Mouse (Mus musculus): ENCODE data around the gene Htr5a.

The Htr5a gene

DNA sequence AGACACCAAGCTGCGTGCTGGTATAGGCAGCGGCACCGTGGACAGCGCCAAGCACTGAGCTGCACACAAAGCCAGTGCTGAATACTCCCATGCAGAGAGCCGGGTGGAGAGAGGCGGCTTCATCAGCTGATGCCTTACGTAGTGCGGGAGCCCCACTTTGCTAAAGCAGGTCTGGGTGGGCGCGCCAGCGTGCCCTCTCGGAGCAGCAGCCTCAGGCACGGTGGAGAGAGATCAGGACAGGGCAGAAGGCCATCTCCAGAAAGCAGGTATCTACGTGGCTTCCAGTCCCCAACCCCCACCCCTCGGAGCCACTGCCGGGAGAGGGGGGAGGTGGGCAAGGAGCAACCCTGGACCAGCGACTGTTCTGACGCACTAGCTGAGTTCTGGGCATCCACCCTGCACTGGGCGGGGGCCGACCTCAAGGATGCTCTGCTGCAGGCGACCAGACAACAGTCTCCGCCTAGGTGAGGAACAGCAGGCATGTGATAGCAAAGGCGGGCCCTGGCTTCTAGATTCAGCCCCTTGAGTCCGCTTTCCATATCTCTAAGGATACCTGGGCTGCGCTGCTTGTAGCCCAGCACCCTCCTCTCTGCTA is at the start of gene Htr5a:
Htr5a (plus strand) TSS at position 449 of the 595 bp plus-strand sequence.
- peak; percentile 73 to 74 for DNase-seq (ENCODE audit: low spot score in 2 of 2)

- no peak for DNase-seq (ENCODE audit: low spot score in 2 of 2)
These were observed 49.8 kb upstream of the Htr5a start for GRCm38 (mm10) chr5:27792173-27792470.

DNA sequence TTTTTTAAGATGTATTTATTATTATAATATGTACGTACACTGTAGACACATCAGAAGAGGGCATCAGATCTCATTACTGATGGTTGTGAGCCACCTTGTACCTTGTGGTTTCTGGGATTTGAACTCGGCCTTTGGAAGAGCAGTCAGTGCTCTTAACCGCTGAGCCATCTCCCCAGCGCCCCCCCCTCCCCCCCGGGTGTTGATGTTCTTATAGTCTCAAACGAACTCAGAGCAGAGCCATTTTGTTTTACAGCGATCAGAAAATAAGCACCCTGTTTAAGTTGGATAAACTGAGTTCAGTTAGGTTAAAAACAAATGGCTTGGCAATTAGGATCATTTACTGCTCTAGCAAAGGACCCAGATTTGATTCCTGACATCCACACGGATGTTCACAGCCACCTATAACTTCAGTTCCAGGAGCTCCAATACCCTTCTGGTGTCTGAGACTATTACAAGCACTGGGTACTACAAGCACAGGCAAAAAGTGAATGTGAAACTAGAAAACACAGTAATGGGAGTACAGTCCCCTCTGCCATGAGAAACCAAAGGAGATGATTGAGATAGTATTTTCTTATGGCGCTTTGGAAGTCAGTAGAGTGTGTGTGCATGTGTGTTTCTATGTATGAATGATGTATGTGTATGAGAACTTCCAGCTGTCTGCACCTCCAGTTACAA is 49.3 kb upstream of the Htr5a start:
- no peak for DNase-seq (ENCODE audit: low spot score in 2 of 2)

DNA sequence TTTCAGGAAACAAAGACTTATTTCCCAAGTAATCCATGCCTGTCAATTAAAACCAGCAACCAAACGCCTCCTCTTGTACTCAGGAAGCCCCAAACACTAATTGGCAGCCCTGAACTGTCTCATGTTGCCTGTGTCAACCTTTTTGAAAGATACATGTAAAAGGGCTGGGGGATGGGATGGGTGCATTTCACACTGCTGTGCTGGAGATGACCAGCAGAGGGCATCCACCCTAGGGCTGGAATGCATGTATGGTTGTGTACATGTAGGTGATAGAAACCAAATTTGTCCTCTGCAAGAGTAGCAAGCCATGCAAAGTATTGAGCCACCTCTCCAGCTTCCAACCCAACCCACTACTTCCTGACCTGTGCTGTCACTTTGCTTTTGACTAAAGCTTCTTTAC is 48.0 kb upstream of the Htr5a start:
- DNase-seq (ENCODE audit: low spot score in 2 of 2): peak; percentile 82 to 86

- no peak for DNase-seq (ENCODE audit: low spot score in 2 of 2)
These were observed 27.7 kb upstream of the Htr5a start for GRCm38 (mm10) chr5:27814282-27814681.

DNA sequence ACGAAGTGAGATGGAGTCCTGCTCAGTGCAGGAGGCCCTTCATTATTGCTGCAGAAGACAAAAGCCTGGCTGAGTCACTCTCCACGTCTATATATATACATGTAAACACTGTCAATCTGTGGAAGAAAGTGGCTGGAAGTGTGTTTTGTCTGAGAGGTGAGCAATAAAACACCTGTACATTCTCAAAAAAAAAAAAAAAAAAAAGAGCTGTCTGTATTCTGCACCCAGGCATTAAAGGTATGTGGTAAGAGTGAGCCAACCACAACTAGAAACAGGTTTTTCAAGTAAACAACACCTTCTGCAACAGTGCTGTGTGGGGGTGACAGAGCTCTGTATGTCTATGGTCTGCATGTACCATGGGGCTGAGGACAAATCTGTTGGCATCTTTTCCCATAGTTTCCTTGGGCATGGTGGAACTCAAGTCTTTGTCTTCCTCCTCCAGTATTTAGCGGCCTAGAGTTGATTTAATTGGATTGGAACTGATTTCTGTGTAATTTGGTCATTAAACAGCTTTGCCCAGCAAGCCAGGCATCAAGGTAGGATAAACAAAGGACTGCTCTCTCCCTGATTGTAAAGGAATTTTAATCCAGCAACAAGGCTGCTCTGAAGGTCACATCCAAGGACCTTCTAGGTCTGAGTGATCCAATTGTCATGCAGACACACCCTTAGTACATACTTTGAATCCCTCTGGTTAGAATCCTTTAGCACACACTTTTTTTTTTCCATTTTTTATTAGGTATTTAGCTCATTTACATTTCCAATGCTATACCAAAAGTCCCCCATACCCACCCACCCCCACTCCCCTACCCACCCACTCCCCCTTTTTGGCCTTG is 22.9 kb upstream of the Htr5a start:
- DNase-seq (ENCODE audit: low spot score in 2 of 2): no peak

- DNase-seq (ENCODE audit: low spot score in 2 of 2): no peak
These were observed 20.8 kb upstream of the Htr5a start for GRCm38 (mm10) chr5:27821161-27821560.

DNA sequence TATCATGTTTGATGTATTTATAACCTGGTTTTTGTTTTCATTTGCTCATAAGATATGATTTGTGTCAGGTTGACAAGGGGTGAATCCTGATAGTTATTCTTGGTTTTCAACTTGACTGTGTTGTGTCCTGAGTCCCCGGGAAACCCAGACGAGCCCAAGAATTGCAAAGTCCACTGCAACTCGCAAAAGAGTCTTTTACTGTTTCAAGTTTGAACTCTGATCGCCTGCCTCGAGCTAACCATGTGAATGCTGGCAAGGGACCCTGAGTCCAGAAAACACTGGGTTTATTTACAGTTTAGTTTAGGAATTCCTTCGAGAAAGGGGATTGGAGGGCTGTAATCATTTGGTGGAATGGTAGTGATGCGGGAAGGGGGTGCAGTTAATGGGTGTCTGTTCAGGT is 14.0 kb upstream of the Htr5a start:
- no peak for DNase-seq (ENCODE audit: low spot score in 2 of 2)

GRCm38 (mm10) chr5:27835096-27835495 is 6.9 kb upstream of the Htr5a start:
- no peak for DNase-seq (ENCODE audit: low spot score in 2 of 2)

DNA sequence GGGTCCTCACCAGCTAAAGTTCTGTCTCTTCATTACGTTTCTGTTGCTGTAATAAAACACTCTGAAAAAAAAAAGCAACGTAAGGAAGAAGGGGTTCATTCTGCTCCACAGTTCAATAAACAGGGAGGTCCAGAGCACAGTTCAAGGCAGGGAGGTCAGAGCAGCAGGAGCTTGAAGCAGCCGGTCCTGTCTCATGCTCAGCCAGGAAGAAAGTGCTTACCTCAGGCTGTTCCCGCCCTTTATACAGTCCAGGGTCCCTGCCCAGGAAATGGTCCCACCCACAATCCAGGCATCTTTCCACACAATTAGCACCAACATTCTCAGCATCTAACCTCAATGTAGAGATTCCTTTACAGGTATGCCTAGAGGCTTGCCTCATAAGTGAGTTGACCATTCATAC is 3.9 kb upstream of the Htr5a start:
- no peak for DNase-seq (ENCODE audit: low spot score in 2 of 2)

DNA sequence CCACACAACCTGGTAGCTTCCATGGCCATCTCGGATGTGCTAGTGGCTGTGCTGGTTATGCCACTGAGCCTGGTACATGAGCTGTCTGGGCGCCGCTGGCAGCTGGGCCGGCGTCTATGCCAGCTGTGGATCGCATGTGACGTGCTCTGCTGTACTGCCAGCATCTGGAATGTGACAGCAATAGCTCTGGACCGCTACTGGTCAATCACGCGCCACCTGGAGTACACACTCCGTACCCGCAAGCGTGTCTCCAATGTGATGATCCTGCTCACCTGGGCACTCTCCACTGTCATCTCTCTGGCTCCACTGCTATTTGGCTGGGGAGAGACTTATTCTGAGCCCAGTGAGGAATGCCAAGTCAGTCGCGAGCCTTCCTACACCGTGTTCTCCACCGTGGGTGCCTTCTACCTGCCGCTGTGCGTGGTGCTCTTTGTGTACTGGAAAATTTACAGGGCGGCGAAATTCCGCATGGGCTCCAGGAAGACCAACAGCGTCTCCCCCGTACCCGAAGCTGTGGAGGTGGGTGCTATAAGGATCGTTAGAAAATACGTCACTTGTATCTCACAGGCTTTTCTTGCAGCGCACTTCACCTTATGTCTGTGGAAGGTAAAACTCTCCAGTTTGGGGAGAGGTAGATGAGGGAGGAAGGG is 847 bp downstream of the Htr5a start:
- DNase-seq (ENCODE audit: low spot score in 2 of 2): peak; percentile 50 to 67

DNA sequence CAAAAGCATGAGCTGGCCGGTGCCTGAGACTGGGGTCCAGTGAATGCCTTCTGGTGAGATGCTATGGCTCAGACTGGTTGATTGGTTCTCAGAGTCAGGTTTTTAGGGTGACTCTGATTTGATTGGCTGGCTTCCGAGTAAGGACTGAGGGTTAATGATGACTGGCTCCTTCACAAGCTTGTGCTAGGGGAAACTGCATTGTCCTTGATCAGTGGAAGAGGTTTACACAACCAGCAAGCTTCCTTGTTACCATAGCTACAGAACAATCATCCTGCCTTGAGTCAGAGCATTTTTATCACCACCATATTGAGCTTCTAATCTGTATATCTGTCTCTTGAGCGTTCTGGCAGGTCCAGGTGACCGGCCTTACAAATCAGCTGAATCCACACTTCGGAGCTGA is 5.0 kb downstream of the Htr5a start:
- no peak for DNase-seq (ENCODE audit: low spot score in 2 of 2)

GRCm38 (mm10) chr5:27854290-27854689 is 12.3 kb downstream of the Htr5a start:
- DNase-seq (ENCODE audit: low spot score in 2 of 2): peak in 1 of 2 experiments; percentile 27

DNA sequence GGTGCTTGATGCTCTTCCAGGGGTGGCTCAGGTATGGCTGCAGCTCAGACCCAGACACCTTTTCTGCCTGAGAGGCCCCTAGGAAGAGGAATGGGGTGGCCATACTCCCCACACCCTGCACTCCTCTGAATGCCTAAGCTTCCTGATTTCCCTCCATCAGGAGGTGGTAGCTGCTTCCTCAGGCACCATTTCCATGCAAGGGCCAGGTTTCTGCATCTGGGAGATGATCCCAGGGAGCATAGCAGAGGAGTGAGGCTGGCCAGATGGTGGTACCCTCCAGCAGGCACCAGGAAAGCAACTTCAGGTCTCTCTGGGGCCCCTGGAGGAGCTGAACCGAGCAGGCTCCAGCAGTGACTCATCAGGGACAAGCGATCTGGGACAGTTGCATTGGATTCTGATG is 13.8 kb downstream of the Htr5a start:
- no peak for DNase-seq (ENCODE audit: low spot score in 2 of 2)

GRCm38 (mm10) chr5:27873240-27874082 is 31.5 kb downstream of the Htr5a start:
- peak; percentile 29 to 49 for DNase-seq (ENCODE audit: low spot score in 2 of 2)

- peak in 1 of 2 experiments; percentile 20 for DNase-seq (ENCODE audit: low spot score in 2 of 2)
These were observed 32.3 kb downstream of the Htr5a start for GRCm38 (mm10) chr5:27874211-27874610.

DNA sequence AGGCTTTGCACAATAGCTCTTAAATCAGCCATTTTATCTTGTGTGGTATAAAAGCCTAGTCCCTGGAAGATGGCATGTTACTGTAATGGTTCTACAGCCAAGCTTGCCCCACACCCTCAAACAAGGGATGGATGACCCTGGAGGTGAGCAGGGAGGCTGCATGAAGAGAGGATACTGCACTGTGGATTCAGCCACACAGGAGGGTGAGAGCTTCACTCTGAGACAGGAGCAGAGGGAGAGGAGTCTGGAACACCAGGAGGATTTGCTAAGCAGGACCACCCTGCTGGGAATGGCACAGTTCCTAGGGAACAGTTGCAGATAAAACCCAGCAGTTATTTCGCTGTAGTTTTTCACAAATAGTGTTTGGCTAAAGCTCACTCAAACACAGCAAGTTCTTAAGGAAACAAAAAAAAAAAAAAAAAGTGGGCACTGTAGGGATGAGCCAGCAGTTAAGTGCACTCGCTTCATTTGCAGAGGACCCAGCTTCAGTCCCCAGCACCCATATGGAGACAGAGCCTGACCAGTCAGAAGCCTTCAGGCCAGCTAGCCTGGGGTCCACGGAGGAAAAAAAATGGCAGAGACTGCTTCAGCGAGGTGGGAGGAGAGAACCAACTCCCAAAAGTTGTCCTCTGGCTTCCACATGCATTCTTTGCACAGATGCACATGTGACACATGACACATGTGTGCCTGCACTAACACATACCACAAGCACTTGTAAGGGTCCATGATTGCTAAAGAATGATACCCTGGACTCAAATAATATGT is 33.6 kb downstream of the Htr5a start:
- no peak for DNase-seq (ENCODE audit: low spot score in 2 of 2)

DNA sequence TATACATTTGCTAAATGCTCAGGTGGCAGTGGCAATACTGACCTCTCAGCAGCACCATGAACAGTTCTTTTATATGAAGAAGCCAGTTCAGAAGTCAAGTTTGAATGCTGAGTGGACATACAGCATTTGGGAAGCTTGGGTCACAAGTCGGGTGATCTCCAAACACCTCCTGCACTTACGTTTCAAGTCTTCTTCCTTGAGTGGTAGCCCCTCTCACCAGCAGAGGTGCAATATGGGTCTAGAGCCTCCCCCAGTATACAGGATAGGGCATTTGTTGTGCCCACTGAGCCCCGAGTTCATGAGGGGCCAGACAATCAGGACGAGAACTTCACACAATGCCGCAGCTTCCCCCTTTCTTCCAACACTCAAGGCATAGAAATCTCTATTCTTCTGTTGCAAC is 36.4 kb downstream of the Htr5a start:
- DNase-seq (ENCODE audit: low spot score in 2 of 2): no peak

GRCm38 (mm10) chr5:27879726-27880125 is 37.8 kb downstream of the Htr5a start:
- no peak for DNase-seq (ENCODE audit: low spot score in 2 of 2)

GRCm38 (mm10) chr5:27880329-27881036 is 38.5 kb downstream of the Htr5a start:
- DNase-seq (ENCODE audit: low spot score in 2 of 2): no peak

Measured in right cerebral cortex, adult 2 months (tissue).